Mouse (Mus musculus) adrenal gland, postnatal 4 days (tissue): ENCODE results near the gene Mrpl37. TPM values are rescaled to one million over a fixed set of nuclear protein-coding genes. Genes with fewer than 3 reads are reported as not detected.
"Not testable (repeated sequence)": the region's sequence is repeated elsewhere in the genome, so short reads cannot be mapped to it uniquely, and the experiment has no call there.

ENCODE experiments used
- DNase-seq, 2 experiments: peaks; one replicate each; pipeline ENCODE4 v3.0.0; 2021 to 2022; ENCODE audit warnings: low spot score in 2 of 2, mixed read lengths in 2 of 2
- long read RNA-seq, 2 experiments: library from polyadenylated mRNA; stranded (forward); transcript quantifications; one replicate each; pipeline ENCODE4 v2.0.0; 2021
- total RNA-seq, 2 experiments: library from RNA; stranded (reverse); gene quantifications; 2 replicates each; pipeline ENCODE4 v1.2.3; 2021

Mrpl37 gene
- total RNA-seq, result 100 to 1,000 TPM; 104 to 108 TPM
- long read RNA-seq, experiment 1, transcript Mrpl37-201 (7 exons, 1,498 nt), result major isoform, 70 of 81 reads
- long read RNA-seq, experiment 1, partial matches to known transcripts, result 6 of 81 reads
- long read RNA-seq, experiment 1, other reads (novel, unspliced or antisense), result 4 of 81 reads
- long read RNA-seq, experiment 2, transcript Mrpl37-201 (7 exons, 1,498 nt), result major isoform, 73 of 95 reads
- long read RNA-seq, experiment 2, partial matches to known transcripts, result 6 of 95 reads
- long read RNA-seq, experiment 2, other reads (novel, unspliced or antisense), result 14 of 95 reads

- DNase-seq, result peak; percentile 77 to 93
Observed at GRCm38 (mm10) chr4:107066252-107067124, at the start of gene Mrpl37, which contains the start of gene Cyb5rl. Mrpl37 (minus strand) TSS chr4:107066868. Cyb5rl (plus strand) TSS chr4:107066988.

GRCm38 (mm10) chr4:107114278-107114677, 47.6 kb upstream of the Mrpl37 start:
- no peak for DNase-seq

GRCm38 (mm10) chr4:107109181-107109580, 42.5 kb upstream of the Mrpl37 start:
- not testable (repeated sequence) for DNase-seq

GRCm38 (mm10) chr4:107108291-107108731, 41.6 kb upstream of the Mrpl37 start:
- DNase-seq, result no peak

- DNase-seq, result no peak
Observed at GRCm38 (mm10) chr4:107106777-107107176, 40.1 kb upstream of the Mrpl37 start.

GRCm38 (mm10) chr4:107102220-107102619, 35.6 kb upstream of the Mrpl37 start:
- DNase-seq, result no peak

GRCm38 (mm10) chr4:107098791-107099525, 32.3 kb upstream of the Mrpl37 start:
- no peak for DNase-seq

- DNase-seq, result no peak
Observed at GRCm38 (mm10) chr4:107098375-107098774, 31.7 kb upstream of the Mrpl37 start.

GRCm38 (mm10) chr4:107097871-107098270, 31.2 kb upstream of the Mrpl37 start:
- no peak for DNase-seq

GRCm38 (mm10) chr4:107096841-107097373, 30.2 kb upstream of the Mrpl37 start, which contains the start of gene Cdcp2:
Cdcp2 (plus strand) TSS chr4:107096891.
- DNase-seq, result no peak

GRCm38 (mm10) chr4:107096043-107096442, 29.4 kb upstream of the Mrpl37 start:
- DNase-seq, result no peak

GRCm38 (mm10) chr4:107094484-107095187, 28.0 kb upstream of the Mrpl37 start:
- no peak for DNase-seq

GRCm38 (mm10) chr4:107091696-107092095, 25.0 kb upstream of the Mrpl37 start:
- DNase-seq, result peak in 1 of 2 experiments; percentile 44

GRCm38 (mm10) chr4:107084858-107085257, 18.2 kb upstream of the Mrpl37 start:
- DNase-seq, result no peak

GRCm38 (mm10) chr4:107084343-107084742, 17.7 kb upstream of the Mrpl37 start:
- DNase-seq, result peak in 1 of 2 experiments; percentile 32

GRCm38 (mm10) chr4:107083126-107083525, 16.5 kb upstream of the Mrpl37 start:
- no peak for DNase-seq

- no peak for DNase-seq
Observed at GRCm38 (mm10) chr4:107082185-107082584, 15.5 kb upstream of the Mrpl37 start.

- DNase-seq, result no peak
Observed at GRCm38 (mm10) chr4:107079716-107080115, 13.0 kb upstream of the Mrpl37 start.

GRCm38 (mm10) chr4:107078894-107079293, 12.2 kb upstream of the Mrpl37 start:
- DNase-seq, result no peak

GRCm38 (mm10) chr4:107075456-107075855, 8.8 kb upstream of the Mrpl37 start:
- no peak for DNase-seq
